Mouse (Mus musculus) kidney, adult 2 months (tissue): Measurements from ENCODE around the gene Gm10644.

Source experiments
- CTCF ChIP-seq: fragments of 200-500 bp; conservative IDR thresholded peaks from 2 replicates; pipeline ENCODE4 v1.5.1; 2011; ENCODE audit warnings: low read depth, mild to moderate bottlenecking, control low read depth, low read length, moderate library complexity, mixed read lengths; ENCODE audit not compliant: insufficient read depth, insufficient read length
- POLR2A ChIP-seq: fragments of 200-500 bp; IDR thresholded peaks from one replicate; pipeline ENCODE4 v1.6.1; 2011; ENCODE audit warnings: low read depth, low read length, control low read depth

DNA sequence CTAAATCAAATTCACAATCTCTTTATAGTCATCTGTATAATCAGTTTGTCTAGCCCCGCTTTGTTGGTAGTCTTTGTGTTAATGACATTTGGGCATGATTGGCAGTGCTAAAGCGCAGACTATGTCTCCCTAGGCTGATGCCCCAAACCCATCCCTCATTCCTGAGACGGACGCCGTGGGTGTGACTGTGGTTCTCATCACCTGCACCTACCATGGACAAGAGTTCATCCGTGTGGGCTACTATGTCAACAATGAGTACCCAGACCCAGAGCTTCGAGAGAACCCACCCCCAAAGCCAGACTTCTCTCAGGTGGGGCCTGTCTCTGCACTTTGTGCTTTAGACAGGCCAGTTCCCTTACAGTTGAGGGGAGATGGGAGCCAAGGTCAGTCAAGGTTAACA is 12.7 kb upstream of the Gm10644 start:
- no peak for TF ChIP-seq POLR2A
- TF ChIP-seq CTCF: no peak
